Mouse (Mus musculus) heart, postnatal 0 days (tissue): Measurements from ENCODE around the gene Kank4.

ENCODE experiments used
- CTCF ChIP-seq: IDR thresholded peaks from 2 replicates; pipeline ENCODE4 v1.5.1; 2016; ENCODE audit warnings: antibody characterized with exemption, control low read depth, low read depth
- EP300 ChIP-seq: IDR thresholded peaks from 2 replicates; pipeline ENCODE4 v1.6.1; 2016; ENCODE audit warnings: antibody characterized with exemption, low read depth

DNA sequence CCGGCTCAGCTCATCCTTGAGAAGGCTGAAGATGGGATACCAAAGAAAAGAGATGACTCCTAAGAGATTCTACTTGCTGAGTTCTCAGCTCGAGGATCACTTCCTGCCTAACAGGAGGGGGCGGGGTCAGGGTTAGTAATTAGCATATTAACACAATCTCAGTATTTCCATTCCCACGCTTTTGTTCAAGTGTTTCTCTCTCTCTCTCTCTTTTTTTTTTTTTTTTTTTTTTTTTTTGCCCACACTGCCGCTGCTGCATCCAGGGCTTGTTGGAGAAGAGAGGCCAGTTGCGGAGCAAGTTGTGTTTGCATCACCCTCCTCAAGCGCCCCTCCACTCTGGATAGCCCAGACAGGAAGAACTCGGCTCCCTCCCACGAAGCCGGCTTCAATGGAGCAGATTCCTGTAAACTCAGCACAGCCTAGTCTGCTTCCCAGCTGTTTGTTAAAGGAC lies 27.5 kb downstream of the Kank4 start:
- TF ChIP-seq CTCF (no peak), EP300 (no peak)
